Mouse (Mus musculus) limb, embryonic 13.5 days (tissue): ENCODE measurements around the gene Lypd6b. TPM values are rescaled to one million over a fixed set of nuclear protein-coding genes. Genes with fewer than 3 reads are reported as not detected.

Experiments used
- ATAC-seq: fragments of 200-750 bp; cut with Nextera tagmentation; 2 replicates; pipeline ENCODE4 v1.8.0; 2017; ENCODE audit warnings: low read depth, moderate number of reproducible peaks, moderate TSS enrichment; ENCODE audit not compliant: low FRiP score
- H3K27ac ChIP-seq: fragments of 300-500 bp; sonication (generic); 2 replicates; pipeline ENCODE4 v1.5.1; 2015; ENCODE audit warnings: inconsistent platforms, mild to moderate bottlenecking, moderate library complexity
- H3K27me3 ChIP-seq: fragments of 300-500 bp; sonication (generic); 2 replicates; pipeline ENCODE4 v1.6.1; 2015; ENCODE audit warnings: mild to moderate bottlenecking, inconsistent platforms
- H3K36me3 ChIP-seq: fragments of 300-500 bp; sonication (generic); 2 replicates; pipeline ENCODE4 v1.6.1; 2015; ENCODE audit warnings: inconsistent platforms, mild to moderate bottlenecking, moderate library complexity
- H3K4me1 ChIP-seq: fragments of 300-500 bp; sonication (generic); 2 replicates; pipeline ENCODE4 v1.6.1; 2015; ENCODE audit warnings: inconsistent platforms
- H3K4me2 ChIP-seq: fragments of 300-500 bp; sonication (generic); replicated peaks from 2 replicates; pipeline ENCODE4 v1.6.1; 2015; ENCODE audit warnings: inconsistent platforms, mild to moderate bottlenecking, moderate library complexity
- H3K4me3 ChIP-seq: fragments of 300-500 bp; sonication (generic); 2 replicates; pipeline ENCODE4 v1.5.1; 2015; ENCODE audit warnings: moderate library complexity, mild to moderate bottlenecking, inconsistent platforms
- H3K9ac ChIP-seq: fragments of 300-500 bp; sonication (generic); 2 replicates; pipeline ENCODE4 v1.6.1; 2015; ENCODE audit warnings: mild to moderate bottlenecking, inconsistent platforms
- H3K9me3 ChIP-seq: fragments of 300-500 bp; sonication (generic); 2 replicates; pipeline ENCODE4 v1.6.1; 2016; ENCODE audit warnings: inconsistent platforms
- WGBS: fragments of 180-500 bp; shearing (Covaris S2); methylation state at CpG from one replicate; pipeline ENCODE4 v1.1.7; 2015; 5-methylcytosine and 5-hydroxymethylcytosine counted together
- polyA plus RNA-seq: library from polyadenylated mRNA; unstranded; fragments of >200 nt; fragmentation: Nextera tagmentation; extraction: Ambion mirVana; gene quantifications from 2 replicates; pipeline ENCODE4 v1.2.1, GENCODE M21; 2015

Lypd6b gene
- polyA plus RNA-seq, 1 experiment from 2014 or later: 9.8 TPM

- 85% methylated on average over 9 of the region's 9 CpGs for WGBS
- Histone ChIP-seq H3K4me1 (no peaks in the 10 kb centered on the region; the same call in 1 of the 2 replicates), H3K9ac (no peak overlapping the region), H3K27me3 (no peaks in the 10 kb centered on the region), H3K9me3 (no peaks in the 10 kb centered on the region), H3K4me2 (no peak overlapping the region), H3K27ac (no peak overlapping the region), H3K4me3 (no peak overlapping the region), H3K36me3 (no peaks in the 10 kb centered on the region)
- ATAC-seq: no peak
Observed at GRCm38 (mm10) chr2:49832277-49832803, 44.9 kb downstream of the Lypd6b start.

- Histone ChIP-seq H3K9me3 (no peaks in the 10 kb centered on the region), H3K36me3 (no peaks in the 10 kb centered on the region), H3K4me3 (no peak overlapping the region), H3K9ac (no peak overlapping the region), H3K4me2 (peak overlapping the region; percentile 23), H3K27me3 (no peaks in the 10 kb centered on the region), H3K4me1 (peaks cover 21% of the 10 kb centered on the region), H3K27ac (no peak overlapping the region)
- ATAC-seq: no peak
- WGBS: 43% methylated on average over 12 of the region's 12 CpGs
Observed at GRCm38 (mm10) chr2:49837454-49838059, 50.1 kb downstream of the Lypd6b start.

- WGBS: 48% methylated on average over 7 of the region's 7 CpGs
- no peaks in the 10 kb centered on the region for H3K27me3 ChIP-seq
Observed at GRCm38 (mm10) chr2:49838611-49839010, 51.1 kb downstream of the Lypd6b start.

GRCm38 (mm10) chr2:49840573-49840972 lies 53.1 kb downstream of the Lypd6b start:
- H3K9ac ChIP-seq: no peak overlapping the region
- ATAC-seq: peak; percentile 44; the same call in 1 of the 2 replicates

More at GRCm38 (mm10) chr2:49838611-49839010, 51.1 kb downstream of the Lypd6b start:
- Histone ChIP-seq H3K4me3 (no peak overlapping the region), H3K4me1 (peaks cover 21% of the 10 kb centered on the region), H3K9me3 (no peaks in the 10 kb centered on the region), H3K4me2 (peak overlapping the region; percentile 5; the same call in 1 of the 2 replicates), H3K36me3 (no peaks in the 10 kb centered on the region), H3K27ac (no peak overlapping the region; the same call in 1 of the 2 replicates), H3K9ac (no peak overlapping the region)
- ATAC-seq: no peak

GRCm38 (mm10) chr2:49841089-49841488 lies 53.6 kb downstream of the Lypd6b start:
- H3K36me3 ChIP-seq: no peaks in the 10 kb centered on the region
- H3K9ac ChIP-seq: no peak overlapping the region
- no peaks in the 10 kb centered on the region for H3K9me3 ChIP-seq
- no peaks in the 10 kb centered on the region for H3K27me3 ChIP-seq
- H3K27ac ChIP-seq: no peak overlapping the region
- 87% methylated on average over 5 of the region's 5 CpGs for WGBS
- H3K4me1 ChIP-seq: peaks cover 21% of the 10 kb centered on the region
- H3K4me3 ChIP-seq: no peak overlapping the region
- no peak overlapping the region for H3K4me2 ChIP-seq
- ATAC-seq: no peak

More at GRCm38 (mm10) chr2:49840573-49840972, 53.1 kb downstream of the Lypd6b start:
- H3K27me3 ChIP-seq: no peaks in the 10 kb centered on the region
- 43% methylated on average over 6 of the region's 6 CpGs for WGBS
- no peak overlapping the region for H3K27ac ChIP-seq
- H3K4me1 ChIP-seq: peaks cover 21% of the 10 kb centered on the region
- no peaks in the 10 kb centered on the region for H3K9me3 ChIP-seq
- H3K4me2 ChIP-seq: no peak overlapping the region
- H3K4me3 ChIP-seq: no peak overlapping the region
- no peaks in the 10 kb centered on the region for H3K36me3 ChIP-seq

GRCm38 (mm10) chr2:49845104-49845503 lies 57.6 kb downstream of the Lypd6b start:
- WGBS: 79% methylated on average over 7 of the region's 7 CpGs
- Histone ChIP-seq H3K9me3 (no peaks in the 10 kb centered on the region), H3K27me3 (no peaks in the 10 kb centered on the region), H3K4me3 (no peak overlapping the region), H3K27ac (no peak overlapping the region), H3K4me2 (no peak overlapping the region), H3K9ac (no peak overlapping the region), H3K36me3 (no peaks in the 10 kb centered on the region), H3K4me1 (peaks cover 9% of the 10 kb centered on the region)
- ATAC-seq: no peak

GRCm38 (mm10) chr2:49846097-49846496 lies 58.6 kb downstream of the Lypd6b start:
- Histone ChIP-seq H3K4me3 (no peak overlapping the region), H3K27ac (no peak overlapping the region), H3K9ac (no peak overlapping the region), H3K4me2 (no peak overlapping the region), H3K36me3 (no peaks in the 10 kb centered on the region), H3K9me3 (no peaks in the 10 kb centered on the region), H3K4me1 (peaks cover 1% of the 10 kb centered on the region; the same call in 1 of the 2 replicates), H3K27me3 (no peaks in the 10 kb centered on the region)
- ATAC-seq: no peak
- WGBS: 55% methylated on average over 3 of the region's 3 CpGs

- no peaks in the 10 kb centered on the region for H3K4me1 ChIP-seq
- no peak overlapping the region for H3K4me2 ChIP-seq
- no peaks in the 10 kb centered on the region for H3K36me3 ChIP-seq
- H3K27me3 ChIP-seq: no peaks in the 10 kb centered on the region
- H3K9ac ChIP-seq: no peak overlapping the region
- H3K27ac ChIP-seq: no peak overlapping the region
- H3K4me3 ChIP-seq: no peak overlapping the region
- WGBS: 86% methylated on average over 3 of the region's 3 CpGs
- ATAC-seq: no peak
- H3K9me3 ChIP-seq: no peaks in the 10 kb centered on the region
Observed at GRCm38 (mm10) chr2:49846880-49847279, 59.4 kb downstream of the Lypd6b start.

GRCm38 (mm10) chr2:49847831-49848230 lies 60.3 kb downstream of the Lypd6b start:
- H3K4me1 ChIP-seq: no peaks in the 10 kb centered on the region
- no peak overlapping the region for H3K4me3 ChIP-seq
- H3K9ac ChIP-seq: no peak overlapping the region
- H3K27me3 ChIP-seq: no peaks in the 10 kb centered on the region
- H3K9me3 ChIP-seq: no peaks in the 10 kb centered on the region
- ATAC-seq: no peak
- WGBS: 70% methylated on average over 2 of the region's 2 CpGs
- no peaks in the 10 kb centered on the region for H3K36me3 ChIP-seq
- no peak overlapping the region for H3K27ac ChIP-seq
- H3K4me2 ChIP-seq: no peak overlapping the region

- ATAC-seq: no peak
- no peaks in the 10 kb centered on the region for H3K27me3 ChIP-seq
- H3K4me2 ChIP-seq: no peak overlapping the region
- H3K4me1 ChIP-seq: no peaks in the 10 kb centered on the region
- H3K9me3 ChIP-seq: no peaks in the 10 kb centered on the region
- no peaks in the 10 kb centered on the region for H3K36me3 ChIP-seq
- H3K4me3 ChIP-seq: no peak overlapping the region
- H3K27ac ChIP-seq: no peak overlapping the region
- WGBS: 85% methylated on average over 1 of the region's 1 CpGs
- H3K9ac ChIP-seq: no peak overlapping the region
Observed at GRCm38 (mm10) chr2:49849771-49850170, 62.3 kb downstream of the Lypd6b start.

- Histone ChIP-seq H3K4me1 (peaks cover 9% of the 10 kb centered on the region), H3K4me2 (no peak overlapping the region), H3K9ac (no peak overlapping the region), H3K9me3 (no peaks in the 10 kb centered on the region), H3K36me3 (no peaks in the 10 kb centered on the region), H3K4me3 (no peak overlapping the region), H3K27me3 (no peaks in the 10 kb centered on the region), H3K27ac (no peak overlapping the region)
- no peak for ATAC-seq
Observed at GRCm38 (mm10) chr2:49851977-49852376, 64.5 kb downstream of the Lypd6b start.

GRCm38 (mm10) chr2:49856161-49856564 lies 68.7 kb downstream of the Lypd6b start:
- no peaks in the 10 kb centered on the region for H3K36me3 ChIP-seq
- no peaks in the 10 kb centered on the region for H3K9me3 ChIP-seq
- no peak for ATAC-seq
- WGBS: 48% methylated on average over 10 of the region's 10 CpGs
- H3K4me1 ChIP-seq: peaks cover 16% of the 10 kb centered on the region
- no peaks in the 10 kb centered on the region for H3K27me3 ChIP-seq
- H3K9ac ChIP-seq: no peak overlapping the region
- no peak overlapping the region for H3K4me3 ChIP-seq
- H3K4me2 ChIP-seq: no peak overlapping the region
- H3K27ac ChIP-seq: no peak overlapping the region

- H3K9ac ChIP-seq: no peak overlapping the region
- peaks cover 16% of the 10 kb centered on the region for H3K4me1 ChIP-seq
- whole genome bisulfite sequencing: 74% methylated on average over 5 of the region's 5 CpGs
- no peaks in the 10 kb centered on the region for H3K27me3 ChIP-seq
- H3K9me3 ChIP-seq: no peaks in the 10 kb centered on the region
- H3K4me2 ChIP-seq: no peak overlapping the region
- no peak overlapping the region for H3K27ac ChIP-seq
- no peak overlapping the region for H3K4me3 ChIP-seq
- H3K36me3 ChIP-seq: no peaks in the 10 kb centered on the region
- ATAC-seq: no peak
Observed at GRCm38 (mm10) chr2:49856584-49856983, 69.1 kb downstream of the Lypd6b start.
